Mouse (Mus musculus): ENCODE results near the gene Uevld.

DNA sequence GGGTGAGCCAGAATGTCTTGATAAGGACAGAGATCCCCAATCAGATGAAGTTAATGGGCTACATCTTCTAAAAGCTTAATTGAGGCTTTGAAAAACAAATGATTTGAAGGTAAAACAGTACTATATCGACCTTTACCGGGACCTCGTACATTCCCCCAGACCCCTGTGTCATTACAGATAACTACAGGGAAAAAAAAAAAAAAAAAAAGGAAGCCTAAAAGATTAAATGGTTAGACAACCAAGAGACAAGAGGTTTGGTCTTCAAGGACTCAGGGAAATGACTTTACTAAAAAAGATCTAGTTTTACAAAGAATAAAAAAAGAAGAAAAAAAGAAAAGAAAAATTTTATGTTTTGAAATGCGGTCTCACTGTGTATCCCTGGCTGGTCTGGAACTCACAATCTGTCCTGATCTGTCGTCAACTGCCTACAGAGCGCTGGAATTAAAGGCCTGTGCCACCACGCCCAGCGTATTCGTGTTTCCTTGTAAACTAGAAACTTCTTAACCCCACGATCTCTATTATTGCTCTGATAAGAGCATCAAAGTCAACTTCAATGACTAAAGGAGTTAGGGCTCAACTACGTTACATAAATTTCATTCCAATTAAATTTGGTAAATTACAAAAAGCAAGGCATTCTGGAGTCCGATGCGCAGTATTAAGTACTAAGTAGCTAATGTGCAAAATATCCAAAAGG lies 39.5 kb downstream of the Uevld start:
- TF ChIP-seq POLR2A (IDR thresholded peaks at IDR 0.05; ENCODE audit: low read depth, low read length), result no peak
- no peak for TF ChIP-seq CTCF (IDR thresholded peaks at IDR 0.05; ENCODE audit: extremely low read depth, insufficient read length, insufficient replicate concordance, low read depth, low read length)
